Mouse (Mus musculus): ENCODE data around the gene Kctd17. TPM values are rescaled to one million over a fixed set of nuclear protein-coding genes. Genes with fewer than 3 reads are reported as not detected.
A peak's percentile ranks its signal among the peaks of the same experiment; 100 is the strongest.

Gene Kctd17
- polyA plus RNA-seq, 1 experiment from 2014 or later: 45.8 TPM

GRCm38 (mm10) chr15:78420395-78420794 lies 8.0 kb upstream of the Kctd17 start:
- peaks cover 6% of the 10 kb centered on the region; the same call in 1 of the 2 replicates for H3K27me3 ChIP-seq
- no peak for ATAC-seq (replicated peaks; ENCODE audit: low FRiP score)
- WGBS: 79% methylated on average over 13 of the region's 13 CpGs
- no peak overlapping the region for H3K27ac ChIP-seq
- no peak overlapping the region for H3K4me2 ChIP-seq
- H3K9me3 ChIP-seq (replicated peaks): no peaks in the 10 kb centered on the region
- H3K36me3 ChIP-seq: no peaks in the 10 kb centered on the region
- H3K4me3 ChIP-seq (replicated peaks): no peak overlapping the region
- no peak overlapping the region for H3K9ac ChIP-seq
- peaks cover 19% of the 10 kb centered on the region for H3K4me1 ChIP-seq

GRCm38 (mm10) chr15:78422046-78422956 lies 6.1 kb upstream of the Kctd17 start:
- WGBS: 16% methylated on average over 16 of the region's 16 CpGs
- Histone ChIP-seq H3K27ac (no peak overlapping the region), H3K27me3 (peaks cover 13% of the 10 kb centered on the region; the same call in 1 of the 2 replicates), H3K36me3 (no peaks in the 10 kb centered on the region), H3K4me3 (replicated peaks) (no peak overlapping the region), H3K4me1 (peaks cover 6% of the 10 kb centered on the region), H3K9me3 (replicated peaks) (no peaks in the 10 kb centered on the region), H3K9ac (no peak overlapping the region), H3K4me2 (peak overlapping the region; percentile 44)
- peak; percentile 76; the same call in 1 of the 2 replicates for ATAC-seq (replicated peaks; ENCODE audit: low FRiP score)

- H3K9ac ChIP-seq: no peak overlapping the region
- no peaks in the 10 kb centered on the region for H3K9me3 ChIP-seq (replicated peaks)
- 21% methylated on average over 11 of the region's 11 CpGs for WGBS
- no peak for ATAC-seq (replicated peaks; ENCODE audit: low FRiP score)
- peaks cover 17% of the 10 kb centered on the region for H3K4me1 ChIP-seq
- no peak overlapping the region for H3K4me3 ChIP-seq (replicated peaks)
- H3K27ac ChIP-seq: no peak overlapping the region
- peaks cover 13% of the 10 kb centered on the region; the same call in 1 of the 2 replicates for H3K27me3 ChIP-seq
- H3K4me2 ChIP-seq: no peak overlapping the region
- H3K36me3 ChIP-seq: no peaks in the 10 kb centered on the region
Observed at GRCm38 (mm10) chr15:78424507-78424906, 3.9 kb upstream of the Kctd17 start.

- no peaks in the 10 kb centered on the region for H3K36me3 ChIP-seq
- no peak overlapping the region for H3K27ac ChIP-seq
- no peaks in the 10 kb centered on the region for H3K9me3 ChIP-seq (replicated peaks)
- H3K9ac ChIP-seq: no peak overlapping the region
- peaks cover 24% of the 10 kb centered on the region for H3K4me1 ChIP-seq
- ATAC-seq (replicated peaks; ENCODE audit: low FRiP score): no peak
- no peak overlapping the region for H3K4me2 ChIP-seq
- WGBS: 64% methylated on average over 4 of the region's 4 CpGs
- no peak overlapping the region for H3K4me3 ChIP-seq (replicated peaks)
- peaks cover 13% of the 10 kb centered on the region; the same call in 1 of the 2 replicates for H3K27me3 ChIP-seq
Observed at GRCm38 (mm10) chr15:78425230-78425629, 3.1 kb upstream of the Kctd17 start.

DNA sequence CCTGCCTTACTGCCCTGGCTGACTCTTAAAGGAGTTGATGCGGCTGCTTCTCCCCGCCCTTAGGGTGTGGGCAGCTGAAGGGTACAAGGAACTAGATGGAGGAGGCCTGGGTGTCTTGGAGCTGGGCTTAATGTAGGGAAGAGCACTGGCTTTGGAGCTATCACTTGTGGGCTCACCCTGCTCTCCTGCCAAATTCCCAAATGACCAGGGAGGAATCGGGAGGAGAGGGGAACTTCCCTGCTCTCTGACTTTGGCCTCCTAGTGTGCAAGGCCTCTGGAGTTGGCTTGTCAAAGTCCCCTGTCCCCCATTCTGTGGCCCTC lies 735 bp downstream of the Kctd17 start:
- Histone ChIP-seq H3K4me3 (replicated peaks) (peak overlapping the region; percentile 64), H3K9ac (peak overlapping the region; percentile 61)
- WGBS: 6% methylated on average over 3 of the region's 3 CpGs

GRCm38 (mm10) chr15:78429871-78430622 lies 1.7 kb downstream of the Kctd17 start:
- 62% methylated on average over 13 of the region's 13 CpGs for WGBS
- peak overlapping the region; percentile 64 for H3K4me3 ChIP-seq (replicated peaks)
- no peak for ATAC-seq (replicated peaks; ENCODE audit: low FRiP score)
- H3K27me3 ChIP-seq: 0 out of 2 replicates have a peak, but pooled peaks cover 7% of the 10 kb centered on the region
- H3K4me1 ChIP-seq: peaks cover 38% of the 10 kb centered on the region
- peak overlapping the region; percentile 86 for H3K4me2 ChIP-seq
- peaks cover 34% of the 10 kb centered on the region for H3K36me3 ChIP-seq
- H3K27ac ChIP-seq: peak overlapping the region; percentile 81
- H3K9me3 ChIP-seq (replicated peaks): no peaks in the 10 kb centered on the region
- H3K9ac ChIP-seq: peak overlapping the region; percentile 61; the same call in 1 of the 2 replicates

More for the DNA sequence above, 735 bp downstream of the Kctd17 start:
- 0 out of 2 replicates have a peak, but pooled peaks cover 7% of the 10 kb centered on the region for H3K27me3 ChIP-seq
- H3K27ac ChIP-seq: peak overlapping the region; percentile 81
- no peak for ATAC-seq (replicated peaks; ENCODE audit: low FRiP score)
- peaks cover 31% of the 10 kb centered on the region for H3K4me1 ChIP-seq
- no peaks in the 10 kb centered on the region for H3K9me3 ChIP-seq (replicated peaks)
- peaks cover 28% of the 10 kb centered on the region for H3K36me3 ChIP-seq
- H3K4me2 ChIP-seq: peak overlapping the region; percentile 86

- H3K36me3 ChIP-seq: peaks cover 38% of the 10 kb centered on the region
- 0 out of 2 replicates have a peak, but pooled peaks cover 7% of the 10 kb centered on the region for H3K27me3 ChIP-seq
- no peak for ATAC-seq (replicated peaks; ENCODE audit: low FRiP score)
- 86% methylated on average over 10 of the region's 10 CpGs for WGBS
- H3K27ac ChIP-seq: no peak overlapping the region
- no peak overlapping the region for H3K9ac ChIP-seq
- 0 out of 2 replicates have a peak overlapping the region, but pooled peaks have one; percentile 86 for H3K4me2 ChIP-seq
- H3K4me1 ChIP-seq: peaks cover 46% of the 10 kb centered on the region
- no peaks in the 10 kb centered on the region for H3K9me3 ChIP-seq (replicated peaks)
- H3K4me3 ChIP-seq (replicated peaks): no peak overlapping the region
Observed at GRCm38 (mm10) chr15:78430874-78431273, 2.5 kb downstream of the Kctd17 start.

DNA sequence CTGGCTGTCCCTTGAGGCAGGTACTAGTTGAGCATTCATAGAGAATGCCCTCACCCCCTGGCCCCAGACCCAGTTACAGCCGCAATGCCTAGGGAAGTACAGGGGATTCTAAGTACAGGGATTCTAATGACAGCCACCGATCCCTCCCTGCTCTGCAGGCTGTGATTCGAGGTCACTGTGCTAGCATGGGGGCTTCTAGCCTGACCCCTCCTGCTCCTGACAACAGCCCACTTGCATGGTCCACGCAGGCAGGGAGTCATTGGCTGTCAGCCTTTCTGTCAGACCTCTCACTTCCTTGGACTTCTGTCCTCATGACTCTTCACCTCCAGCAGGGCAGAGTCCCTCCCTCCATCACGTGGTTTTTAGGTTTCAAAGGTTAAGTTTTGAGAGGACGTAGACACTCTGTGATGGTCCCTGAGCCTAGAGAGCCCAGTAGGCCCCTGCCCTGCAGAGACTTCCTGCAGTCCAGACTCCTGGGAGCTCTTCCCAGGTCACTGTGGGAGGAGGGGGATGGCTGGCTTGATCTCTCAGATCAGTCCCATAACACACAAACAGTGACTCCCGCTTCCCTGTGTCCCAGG lies 3.3 kb downstream of the Kctd17 start:
- H3K9me3 ChIP-seq (replicated peaks): no peaks in the 10 kb centered on the region
- H3K27ac ChIP-seq: peak overlapping the region; percentile 54; the same call in 1 of the 2 replicates
- no peak overlapping the region for H3K9ac ChIP-seq
- ATAC-seq (replicated peaks; ENCODE audit: low FRiP score): no peak
- H3K4me3 ChIP-seq (replicated peaks): no peak overlapping the region
- H3K4me1 ChIP-seq: peaks cover 53% of the 10 kb centered on the region
- 70% methylated on average over 7 of the region's 7 CpGs for WGBS
- no peak overlapping the region for H3K4me2 ChIP-seq
- peaks cover 40% of the 10 kb centered on the region for H3K36me3 ChIP-seq
- 0 out of 2 replicates have a peak, but pooled peaks cover 5% of the 10 kb centered on the region for H3K27me3 ChIP-seq

DNA sequence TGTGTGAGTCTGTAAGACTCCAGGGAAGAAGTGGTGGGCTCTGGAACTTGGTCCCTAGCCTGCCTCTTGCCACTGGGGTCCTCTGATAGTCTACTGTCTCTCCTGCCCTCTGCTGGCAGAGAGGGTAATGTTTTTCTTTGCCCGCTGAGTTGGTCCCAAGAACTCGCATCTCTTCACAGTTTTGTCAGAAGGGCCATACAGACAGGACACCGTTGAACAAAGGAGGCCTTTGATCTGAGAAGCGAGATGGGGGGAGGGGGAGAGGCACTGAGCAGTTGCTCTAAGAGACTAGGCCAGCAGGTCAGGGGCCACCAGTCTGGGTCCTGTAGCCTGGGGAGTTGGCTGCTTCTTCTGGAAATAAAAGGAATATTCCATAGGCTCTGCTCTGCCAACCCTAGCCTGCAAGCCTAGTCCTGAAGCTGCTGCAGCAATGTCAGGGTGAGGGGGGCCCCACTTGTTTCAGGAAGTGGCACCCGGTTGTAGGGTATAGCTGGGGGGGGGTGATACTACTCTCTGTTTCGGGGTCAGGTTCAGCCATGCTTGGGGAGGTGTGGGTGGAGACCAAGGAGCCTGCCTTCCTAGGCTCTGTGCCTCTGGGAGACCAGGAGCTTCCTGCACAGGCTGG lies 6.6 kb downstream of the Kctd17 start:
- H3K36me3 ChIP-seq: peaks cover 40% of the 10 kb centered on the region
- H3K4me1 ChIP-seq: peaks cover 58% of the 10 kb centered on the region
- no peak overlapping the region for H3K4me2 ChIP-seq
- H3K9me3 ChIP-seq (replicated peaks): no peaks in the 10 kb centered on the region
- ATAC-seq (replicated peaks; ENCODE audit: low FRiP score): no peak
- H3K27me3 ChIP-seq: no peaks in the 10 kb centered on the region
- H3K27ac ChIP-seq: no peak overlapping the region
- no peak overlapping the region for H3K9ac ChIP-seq
- H3K4me3 ChIP-seq (replicated peaks): no peak overlapping the region
- WGBS: 26% methylated on average over 6 of the region's 6 CpGs

DNA sequence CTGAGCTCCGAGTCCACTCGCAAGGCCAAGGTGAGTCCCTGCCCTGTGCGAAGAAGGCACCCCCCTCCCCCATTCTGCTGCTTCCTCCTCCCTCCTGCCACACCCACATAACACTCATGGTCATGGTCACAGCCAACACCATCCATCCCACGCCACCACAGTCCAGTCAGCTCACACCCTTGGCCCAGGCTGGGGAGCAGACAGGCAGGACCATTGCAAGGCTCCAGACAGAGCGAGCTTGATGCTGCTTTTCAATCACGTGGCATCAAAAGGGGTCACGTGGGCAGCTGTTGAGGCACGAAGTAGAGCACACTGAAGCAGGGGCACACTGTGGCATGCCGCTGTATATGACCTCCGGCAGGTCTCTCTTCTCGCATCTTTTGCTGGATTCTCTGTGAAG lies 7.3 kb downstream of the Kctd17 start:
- Histone ChIP-seq H3K4me1 (peaks cover 52% of the 10 kb centered on the region), H3K9me3 (replicated peaks) (no peaks in the 10 kb centered on the region), H3K27ac (0 out of 2 replicates have a peak overlapping the region, but pooled peaks have one; percentile 77), H3K4me2 (no peak overlapping the region), H3K27me3 (no peaks in the 10 kb centered on the region), H3K36me3 (peaks cover 40% of the 10 kb centered on the region), H3K9ac (no peak overlapping the region), H3K4me3 (replicated peaks) (no peak overlapping the region)
- ATAC-seq (replicated peaks; ENCODE audit: low FRiP score): no peak
- 72% methylated on average over 11 of the region's 11 CpGs for WGBS
